Mouse (Mus musculus) layer of hippocampus, adult 18-20 months (tissue): ENCODE measurements around the gene Lexm. TPM values are rescaled to one million over a fixed set of nuclear protein-coding genes. Genes with fewer than 3 reads are reported as not detected.

Experiments used
- DNase-seq, 2 experiments: peaks; one replicate each; pipeline ENCODE4 v3.0.0; 2022; ENCODE audit warnings: low spot score in 2 of 2
- total RNA-seq, 2 experiments: library from RNA; stranded (reverse); gene quantifications; 2 replicates each; pipeline ENCODE4 v1.2.3; 2021

Gene Lexm
- total RNA-seq, 2 experiments from 2014 or later, result not detected

DNA sequence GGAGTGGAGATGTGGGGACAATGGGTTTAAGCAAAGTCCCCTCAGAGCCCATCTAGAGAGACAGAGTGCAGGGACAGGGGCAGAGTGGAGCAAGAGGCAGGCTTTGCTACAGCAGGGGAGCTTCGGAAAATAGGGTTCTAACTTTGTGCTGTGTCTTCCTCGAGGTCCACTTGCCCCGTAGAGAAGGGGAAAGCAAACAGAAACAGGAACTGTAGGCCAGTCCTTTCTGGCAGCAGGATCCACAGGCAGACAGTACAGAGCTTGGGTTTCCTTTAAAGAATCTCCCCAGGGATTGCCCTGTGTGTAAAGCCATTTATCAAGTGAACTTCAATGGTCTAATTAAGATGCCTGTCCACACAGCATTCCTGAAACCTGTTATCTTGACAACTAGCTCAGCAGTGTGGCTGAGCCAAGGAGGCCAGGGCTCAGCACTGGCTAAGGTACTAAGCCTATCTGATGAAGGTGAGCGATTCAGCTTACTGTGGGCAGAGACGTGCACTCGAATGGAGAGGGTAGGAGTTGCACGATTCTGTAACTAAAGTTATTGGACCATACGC, 71.1 kb downstream of the Lexm start:
- DNase-seq, result no peak

DNA sequence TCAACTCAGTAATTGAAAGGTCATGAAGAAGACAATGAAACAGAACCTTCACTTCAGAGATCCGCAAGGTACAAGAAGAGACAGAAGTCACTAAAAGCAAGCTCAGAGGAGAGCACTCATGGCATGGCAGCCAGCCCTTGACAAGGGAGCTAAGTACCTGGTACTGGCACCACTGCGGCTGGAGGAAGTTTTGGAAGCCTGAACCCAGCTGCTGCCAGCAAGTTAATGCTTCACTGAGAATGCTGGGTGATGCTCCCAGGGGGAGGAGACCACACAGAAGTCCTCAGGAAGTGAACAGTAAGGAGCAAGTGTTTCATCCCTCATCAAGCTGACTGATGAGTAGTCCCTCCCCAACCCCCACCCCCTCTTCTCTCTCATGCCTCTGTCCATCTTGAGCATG, 74.8 kb downstream of the Lexm start:
- DNase-seq, result no peak

- DNase-seq, result no peak
These were observed 75.5 kb downstream of the Lexm start for GRCm38 (mm10) chr4:106541491-106541890.

Other genes with a start within 250 kb of the Lexm start
- gene Pcsk9, start 152.9 kb downstream of the Lexm start, total RNA-seq, result under 1 TPM in 1 of 2 experiments, not detected in 1; 0.12 TPM
- not detected for gene Bsnd, start 125.0 kb downstream of the Lexm start, total RNA-seq
- gene Dhcr24, start 56.2 kb downstream of the Lexm start, total RNA-seq, result 10 to 100 TPM; 67.7 to 70.5 TPM
- gene Ttc22, start 5.2 kb upstream of the Lexm start, total RNA-seq, result under 1 TPM; 0.33 to 0.72 TPM
- gene Pars2, start 33.8 kb upstream of the Lexm start, total RNA-seq, result 1 to 10 TPM; 6.9 TPM
- 10 to 100 TPM; 43.1 to 46.4 TPM for gene Ttc4, start 61.7 kb upstream of the Lexm start, total RNA-seq
- 1 to 10 TPM; 4.1 to 5.0 TPM for gene Mroh7, start 113.7 kb upstream of the Lexm start, total RNA-seq
- gene Fam151a, start 116.6 kb upstream of the Lexm start, total RNA-seq, result not detected
- gene Acot11, start 187.8 kb upstream of the Lexm start, total RNA-seq, result 10 to 100 TPM; 46.7 to 52.6 TPM